Mouse (Mus musculus): ENCODE measurements around the gene Gm14085. TPM values are rescaled to one million over a fixed set of nuclear protein-coding genes. Genes with fewer than 3 reads are reported as not detected.
A peak's percentile ranks its signal among the peaks of the same experiment; 100 is the strongest.
"Not testable (repeated sequence)": the region's sequence is repeated elsewhere in the genome, so short reads cannot be mapped to it uniquely, and the experiment has no call there.

Gene Gm14085
- polyA plus RNA-seq, 2 experiments: not detected

DNA sequence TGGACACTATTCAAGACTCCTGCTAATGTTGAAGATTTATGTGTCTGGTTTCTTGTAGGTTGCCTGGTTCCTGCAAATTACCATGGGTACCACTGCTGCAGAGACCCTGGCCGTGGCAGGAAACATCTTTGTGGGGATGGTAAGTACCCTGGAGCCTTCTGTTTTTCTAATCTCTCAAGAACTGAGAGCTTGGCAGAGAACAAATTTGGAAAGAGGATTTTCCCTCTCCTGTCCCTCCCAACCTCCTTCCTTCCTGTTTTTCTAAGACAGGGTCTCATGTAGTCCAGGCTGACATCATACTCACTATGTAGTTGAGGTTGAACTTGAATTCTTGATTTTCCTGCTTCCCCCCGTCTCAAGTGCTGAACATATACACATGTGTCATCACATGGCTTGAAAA, 32.3 kb upstream of the Gm14085 start:
- no peak for TF ChIP-seq POLR2A (IDR thresholded peaks at IDR 0.05; ENCODE audit: borderline replicate concordance, extremely low read depth, insufficient read depth, insufficient read length)

DNA sequence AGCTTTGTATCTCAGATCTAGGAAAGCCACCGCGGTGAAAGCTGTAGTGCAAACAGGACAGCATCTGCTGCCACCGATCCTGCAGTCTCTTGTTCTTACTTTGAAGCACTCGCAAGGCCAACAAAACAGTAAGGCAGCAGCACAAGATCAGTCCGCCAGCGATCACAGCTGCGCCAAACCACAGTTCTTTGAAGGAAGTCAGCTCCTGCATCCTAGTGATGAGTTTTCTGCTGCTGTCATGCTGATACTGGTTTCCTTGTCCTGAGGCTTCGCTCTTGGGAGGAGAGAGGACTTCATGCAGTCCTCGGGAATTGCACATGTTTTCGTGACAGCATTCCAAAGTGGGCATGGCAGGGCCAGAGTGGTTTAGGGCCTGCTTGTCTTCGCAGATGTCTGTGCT, 17.8 kb upstream of the Gm14085 start:
- WGBS: 25% methylated on average over 11 of the region's 11 CpGs
- DNase-seq (ENCODE audit: low spot score): no peak

More for the DNA sequence above, 32.3 kb upstream of the Gm14085 start:
- DNase-seq (ENCODE audit: low spot score): no peak
- Histone ChIP-seq H3K4me1 (ENCODE audit: control insufficient read depth, insufficient read depth, low read length) (no peaks in the 10 kb centered on the region), H3K27ac (replicated peaks; ENCODE audit: low read depth, low read length) (no peak overlapping the region), H3K4me2 (replicated peaks; ENCODE audit: low read depth, low read length, severe bottlenecking) (no peak overlapping the region), H3K36me3 (ENCODE audit: control insufficient read depth, insufficient read depth, low read length) (no peaks in the 10 kb centered on the region), H3K9ac (ENCODE audit: low read depth, low read length, severe bottlenecking) (no peak overlapping the region), H3K27me3 (ENCODE audit: control insufficient read depth, insufficient read depth, low read length) (no peaks in the 10 kb centered on the region), H3K4me3 (replicated peaks; ENCODE audit: low read length) (no peak overlapping the region), H3K9me3 (ENCODE audit: control insufficient read depth, low read length) (no peaks in the 10 kb centered on the region)
- ATAC-seq (ENCODE audit: low FRiP score, low read depth): no peak
- WGBS: 52% methylated on average over 2 of the region's 2 CpGs

GRCm38 (mm10) chr2:122467351-122468013, 17.3 kb upstream of the Gm14085 start:
- H3K9me3 ChIP-seq (ENCODE audit: control insufficient read depth, low read length): no peaks in the 10 kb centered on the region
- peak overlapping the region; percentile 45 for H3K4me3 ChIP-seq (replicated peaks; ENCODE audit: low read length)
- TF ChIP-seq POLR2A (IDR thresholded peaks at IDR 0.05; ENCODE audit: borderline replicate concordance, extremely low read depth, insufficient read depth, insufficient read length): 0 out of 2 replicates have a peak, but pooled peaks have one; percentile 28
- H3K36me3 ChIP-seq (ENCODE audit: control insufficient read depth, insufficient read depth, low read length): no peaks in the 10 kb centered on the region
- H3K4me1 ChIP-seq (ENCODE audit: control insufficient read depth, insufficient read depth, low read length): peaks cover 4% of the 10 kb centered on the region; the same call in 1 of the 2 replicates
- H3K4me2 ChIP-seq (replicated peaks; ENCODE audit: low read depth, low read length, severe bottlenecking): peak overlapping the region; percentile 63
- H3K27me3 ChIP-seq (ENCODE audit: control insufficient read depth, insufficient read depth, low read length): no peaks in the 10 kb centered on the region
- H3K27ac ChIP-seq (replicated peaks; ENCODE audit: low read depth, low read length): no peak overlapping the region
- ATAC-seq (ENCODE audit: low FRiP score, low read depth): peak; percentile 100
- H3K9ac ChIP-seq (ENCODE audit: low read depth, low read length, severe bottlenecking): peak overlapping the region; percentile 49
- peak; percentile 92 for DNase-seq (ENCODE audit: low spot score)
- 2% methylated on average over 38 of the region's 46 CpGs for WGBS

More for the DNA sequence above, 17.8 kb upstream of the Gm14085 start:
- Histone ChIP-seq H3K36me3 (ENCODE audit: control insufficient read depth, insufficient read depth, low read length) (no peaks in the 10 kb centered on the region), H3K4me3 (replicated peaks; ENCODE audit: low read length) (peak overlapping the region; percentile 45), H3K9ac (ENCODE audit: low read depth, low read length, severe bottlenecking) (peak overlapping the region; percentile 49; the same call in 1 of the 2 replicates), H3K9me3 (ENCODE audit: control insufficient read depth, low read length) (no peaks in the 10 kb centered on the region), H3K4me1 (ENCODE audit: control insufficient read depth, insufficient read depth, low read length) (peaks cover 4% of the 10 kb centered on the region; the same call in 1 of the 2 replicates), H3K4me2 (replicated peaks; ENCODE audit: low read depth, low read length, severe bottlenecking) (peak overlapping the region; percentile 63), H3K27ac (replicated peaks; ENCODE audit: low read depth, low read length) (no peak overlapping the region), H3K27me3 (ENCODE audit: control insufficient read depth, insufficient read depth, low read length) (no peaks in the 10 kb centered on the region)
- TF ChIP-seq POLR2A (IDR thresholded peaks at IDR 0.05; ENCODE audit: borderline replicate concordance, extremely low read depth, insufficient read depth, insufficient read length): no peak
- ATAC-seq (ENCODE audit: low FRiP score, low read depth): no peak

DNA sequence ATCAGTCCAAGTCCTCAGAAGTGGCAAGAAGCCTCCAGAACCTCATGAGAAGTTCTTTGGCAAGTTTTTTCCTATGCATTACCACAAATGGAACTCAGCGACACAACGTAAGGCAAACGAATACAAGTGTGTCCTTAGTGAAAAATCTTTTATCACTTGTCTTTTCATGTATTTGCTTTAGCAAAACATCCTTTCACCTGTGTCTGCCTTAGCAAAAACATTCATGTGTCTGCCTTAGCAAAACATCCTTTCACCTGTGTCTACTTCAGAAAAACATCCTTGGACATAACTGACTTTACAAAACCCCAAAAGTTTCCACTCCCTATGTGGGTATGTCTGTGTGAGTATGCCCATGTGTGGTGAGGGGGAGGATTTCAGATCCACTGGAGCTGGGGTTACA, 15.5 kb upstream of the Gm14085 start:
- no peak for ATAC-seq (ENCODE audit: low FRiP score, low read depth)
- WGBS: 93% methylated on average over 3 of the region's 3 CpGs
- no peak overlapping the region for H3K27ac ChIP-seq (replicated peaks; ENCODE audit: low read depth, low read length)
- no peaks in the 10 kb centered on the region for H3K9me3 ChIP-seq (ENCODE audit: control insufficient read depth, low read length)
- H3K9ac ChIP-seq (ENCODE audit: low read depth, low read length, severe bottlenecking): no peak overlapping the region
- no peak for TF ChIP-seq POLR2A (IDR thresholded peaks at IDR 0.05; ENCODE audit: borderline replicate concordance, extremely low read depth, insufficient read depth, insufficient read length)
- H3K4me3 ChIP-seq (replicated peaks; ENCODE audit: low read length): no peak overlapping the region
- H3K4me1 ChIP-seq (ENCODE audit: control insufficient read depth, insufficient read depth, low read length): peaks cover 4% of the 10 kb centered on the region; the same call in 1 of the 2 replicates
- no peaks in the 10 kb centered on the region for H3K36me3 ChIP-seq (ENCODE audit: control insufficient read depth, insufficient read depth, low read length)
- no peaks in the 10 kb centered on the region for H3K27me3 ChIP-seq (ENCODE audit: control insufficient read depth, insufficient read depth, low read length)
- H3K4me2 ChIP-seq (replicated peaks; ENCODE audit: low read depth, low read length, severe bottlenecking): no peak overlapping the region
- DNase-seq (ENCODE audit: low spot score): no peak

DNA sequence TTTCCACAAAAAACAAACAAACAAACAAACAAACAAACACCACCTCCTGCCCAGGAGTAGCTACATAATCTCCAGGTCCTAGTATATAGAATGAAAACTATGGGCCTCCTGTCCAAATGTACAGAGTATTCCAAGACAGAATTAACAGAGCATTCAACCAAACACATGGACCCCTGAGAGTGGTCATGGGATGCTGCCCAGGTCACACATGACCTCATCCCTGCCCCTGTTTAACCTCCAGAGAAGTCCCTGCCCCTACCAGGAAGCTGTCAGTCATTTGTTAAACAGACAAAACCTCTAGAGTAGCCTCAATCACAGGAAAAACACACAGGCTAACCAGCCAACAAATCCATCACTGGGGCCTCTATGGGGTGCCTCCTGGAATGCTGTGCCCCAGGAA, 8.2 kb upstream of the Gm14085 start:
- H3K4me2 ChIP-seq (replicated peaks; ENCODE audit: low read depth, low read length, severe bottlenecking): no peak overlapping the region
- no peak for TF ChIP-seq POLR2A (IDR thresholded peaks at IDR 0.05; ENCODE audit: borderline replicate concordance, extremely low read depth, insufficient read depth, insufficient read length)
- H3K9ac ChIP-seq (ENCODE audit: low read depth, low read length, severe bottlenecking): no peak overlapping the region
- H3K36me3 ChIP-seq (ENCODE audit: control insufficient read depth, insufficient read depth, low read length): no peaks in the 10 kb centered on the region
- no peak overlapping the region for H3K4me3 ChIP-seq (replicated peaks; ENCODE audit: low read length)
- ATAC-seq (ENCODE audit: low FRiP score, low read depth) (no peak), DNase-seq (ENCODE audit: low spot score) (no peak)
- no peaks in the 10 kb centered on the region for H3K27me3 ChIP-seq (ENCODE audit: control insufficient read depth, insufficient read depth, low read length)
- H3K27ac ChIP-seq (replicated peaks; ENCODE audit: low read depth, low read length): no peak overlapping the region
- no peaks in the 10 kb centered on the region for H3K9me3 ChIP-seq (ENCODE audit: control insufficient read depth, low read length)
- H3K4me1 ChIP-seq (ENCODE audit: control insufficient read depth, insufficient read depth, low read length): no peaks in the 10 kb centered on the region

DNA sequence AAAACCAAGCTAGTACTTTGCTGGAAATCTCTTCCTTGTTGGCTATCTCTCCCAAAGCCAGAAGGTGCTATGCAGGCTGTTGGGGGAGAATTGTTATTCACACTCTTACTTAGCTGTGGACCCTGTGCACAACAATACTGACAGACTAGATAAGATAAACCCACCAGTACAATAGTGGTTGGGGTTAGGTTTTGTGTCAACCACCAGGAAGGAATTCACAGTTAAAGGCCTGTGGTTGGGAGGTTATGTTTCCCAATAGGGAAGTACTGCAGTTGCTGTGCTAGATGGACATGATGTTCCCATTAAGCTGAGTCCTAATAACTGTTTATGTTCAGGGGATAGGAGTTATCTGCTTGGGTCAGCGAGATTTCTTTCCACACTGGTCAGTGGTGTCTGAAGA, 954 bp upstream of the Gm14085 start:
- not testable (repeated sequence) for DNase-seq (ENCODE audit: low spot score); H3K4me2 ChIP-seq (replicated peaks; ENCODE audit: low read depth, low read length, severe bottlenecking); ATAC-seq (ENCODE audit: low FRiP score, low read depth); H3K9me3 ChIP-seq (ENCODE audit: control insufficient read depth, low read length); H3K9ac ChIP-seq (ENCODE audit: low read depth, low read length, severe bottlenecking); H3K27me3 ChIP-seq (ENCODE audit: control insufficient read depth, insufficient read depth, low read length); H3K4me3 ChIP-seq (replicated peaks; ENCODE audit: low read length); H3K27ac ChIP-seq (replicated peaks; ENCODE audit: low read depth, low read length); H3K36me3 ChIP-seq (ENCODE audit: control insufficient read depth, insufficient read depth, low read length); H3K4me1 ChIP-seq (ENCODE audit: control insufficient read depth, insufficient read depth, low read length)
- 71% methylated on average over 1 of the region's 1 CpGs for WGBS

DNA sequence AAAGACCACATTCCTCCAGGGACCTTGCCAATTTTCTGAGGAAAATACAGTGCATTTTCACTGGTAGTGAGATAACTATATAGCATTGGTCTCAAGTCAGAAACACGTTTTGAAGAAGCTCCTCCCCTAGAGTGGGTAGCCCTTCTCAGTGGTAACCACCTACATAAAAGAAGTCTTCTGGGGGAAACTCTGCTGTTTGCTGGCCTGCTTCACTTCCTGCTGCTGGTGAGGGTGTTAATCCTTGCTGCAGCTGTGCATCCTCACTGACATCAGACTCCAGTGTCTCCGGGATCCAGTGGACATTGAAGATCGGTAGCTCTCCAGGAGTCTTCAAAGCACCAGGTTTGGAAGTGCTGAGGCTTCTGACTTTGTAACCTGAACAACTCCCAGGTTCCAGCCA, 913 bp downstream of the Gm14085 start:
- H3K4me1 ChIP-seq (ENCODE audit: control insufficient read depth, insufficient read depth, low read length); H3K4me3 ChIP-seq (replicated peaks; ENCODE audit: low read length); H3K9ac ChIP-seq (ENCODE audit: low read depth, low read length, severe bottlenecking); H3K27ac ChIP-seq (replicated peaks; ENCODE audit: low read depth, low read length); ATAC-seq (ENCODE audit: low FRiP score, low read depth); H3K9me3 ChIP-seq (ENCODE audit: control insufficient read depth, low read length); DNase-seq (ENCODE audit: low spot score); H3K4me2 ChIP-seq (replicated peaks; ENCODE audit: low read depth, low read length, severe bottlenecking); H3K27me3 ChIP-seq (ENCODE audit: control insufficient read depth, insufficient read depth, low read length); H3K36me3 ChIP-seq (ENCODE audit: control insufficient read depth, insufficient read depth, low read length): not testable (repeated sequence)
- 54% methylated on average over 1 of the region's 3 CpGs for WGBS

GRCm38 (mm10) chr2:122486122-122486521, 1.4 kb downstream of the Gm14085 start:
- not testable (repeated sequence) for H3K4me1 ChIP-seq (ENCODE audit: control insufficient read depth, insufficient read depth, low read length); H3K27me3 ChIP-seq (ENCODE audit: control insufficient read depth, insufficient read depth, low read length); H3K4me3 ChIP-seq (replicated peaks; ENCODE audit: low read length); DNase-seq (ENCODE audit: low spot score); H3K9ac ChIP-seq (ENCODE audit: low read depth, low read length, severe bottlenecking); H3K36me3 ChIP-seq (ENCODE audit: control insufficient read depth, insufficient read depth, low read length); ATAC-seq (ENCODE audit: low FRiP score, low read depth); H3K27ac ChIP-seq (replicated peaks; ENCODE audit: low read depth, low read length); H3K4me2 ChIP-seq (replicated peaks; ENCODE audit: low read depth, low read length, severe bottlenecking); H3K9me3 ChIP-seq (ENCODE audit: control insufficient read depth, low read length)
